Mouse (Mus musculus) B cell, adult (primary cell): ENCODE measurements around the gene 9430097D07Rik. TPM values are rescaled to one million over a fixed set of nuclear protein-coding genes. Genes with fewer than 3 reads are reported as not detected.

Experiments
- total RNA-seq: library from RNA; stranded (reverse); gene quantifications from 4 replicates; pipeline ENCODE4 v1.2.4, GENCODE M21; 2023; ENCODE audit not compliant: inconsistent age

Gene 9430097D07Rik
- total RNA-seq, result not detected in 4 replicates

DNA sequence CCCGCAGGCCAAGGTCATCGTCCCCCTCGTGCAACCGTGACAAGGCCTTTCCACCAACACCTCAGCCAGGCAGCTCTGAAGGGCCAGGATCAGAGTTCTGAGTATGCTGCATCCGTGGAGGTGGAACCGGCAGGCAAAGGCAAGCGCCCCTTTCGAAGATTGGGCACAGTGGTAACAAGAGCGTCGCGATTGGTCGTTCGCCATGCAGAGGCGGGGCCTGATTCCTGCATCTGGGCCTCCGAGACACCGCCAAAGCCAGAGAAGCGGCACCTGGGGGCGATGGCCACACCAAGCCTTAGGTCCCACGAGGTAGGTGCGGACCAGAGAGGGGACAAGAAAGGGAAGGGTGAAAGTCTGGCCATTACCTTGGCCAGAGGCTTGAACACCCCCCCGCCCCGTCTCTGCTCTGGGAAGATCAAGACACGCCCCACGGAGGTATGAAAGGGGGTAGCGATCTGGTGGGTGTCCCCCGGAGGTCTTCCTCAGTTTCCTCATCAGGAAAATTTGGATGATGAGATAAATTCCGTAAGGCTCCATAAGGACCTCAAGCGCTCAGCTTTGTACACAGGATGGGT lies at the start of gene 9430097D07Rik:
TSS of gene 9430097D07Rik (minus strand) at position 99 of the 575 bp plus-strand sequence.

DNA sequence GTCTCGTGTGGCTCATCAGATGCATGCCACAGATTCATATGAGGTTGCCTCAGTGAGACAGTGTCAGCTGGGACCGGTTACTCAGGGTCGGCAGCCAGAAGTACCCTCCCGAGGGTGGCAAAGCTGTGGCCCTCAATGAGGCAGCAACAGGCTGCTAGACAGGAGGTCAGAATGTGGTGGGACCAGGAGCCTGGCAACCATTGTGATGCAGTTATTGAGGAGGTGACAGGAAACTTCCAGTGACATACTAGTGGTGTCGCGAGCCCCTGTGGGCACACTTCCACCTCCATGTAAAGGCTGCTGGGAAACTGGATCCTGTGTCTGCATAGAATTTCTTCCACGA lies 46.0 kb upstream of the 9430097D07Rik start, which contains the start of gene Ak1:
TSS of gene Ak1 (plus strand) at position 242 of the 343 bp plus-strand sequence.

DNA sequence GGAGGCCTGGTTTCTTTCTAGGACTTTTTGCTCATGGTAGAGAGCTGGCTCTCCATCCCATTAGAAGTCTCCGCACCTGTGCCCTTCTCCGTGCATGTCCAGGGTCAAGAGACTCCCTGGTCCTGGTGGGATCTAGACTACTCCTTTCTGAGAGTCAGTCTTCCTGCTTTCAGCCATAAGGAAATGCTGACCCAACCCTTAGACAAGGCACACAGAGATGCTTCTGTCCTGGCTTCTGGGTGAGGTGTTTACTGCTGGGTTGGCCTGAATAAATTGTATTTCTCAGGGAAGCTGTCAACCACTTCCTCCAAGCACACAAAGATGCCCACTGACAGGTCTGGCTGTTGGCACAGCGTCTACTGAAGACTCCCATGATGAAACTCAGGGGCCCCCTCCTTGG lies 23.9 kb upstream of the 9430097D07Rik start, which contains the start of gene St6galnac6:
TSS of gene St6galnac6 (plus strand) at position 301 of the 400 bp plus-strand sequence.

DNA sequence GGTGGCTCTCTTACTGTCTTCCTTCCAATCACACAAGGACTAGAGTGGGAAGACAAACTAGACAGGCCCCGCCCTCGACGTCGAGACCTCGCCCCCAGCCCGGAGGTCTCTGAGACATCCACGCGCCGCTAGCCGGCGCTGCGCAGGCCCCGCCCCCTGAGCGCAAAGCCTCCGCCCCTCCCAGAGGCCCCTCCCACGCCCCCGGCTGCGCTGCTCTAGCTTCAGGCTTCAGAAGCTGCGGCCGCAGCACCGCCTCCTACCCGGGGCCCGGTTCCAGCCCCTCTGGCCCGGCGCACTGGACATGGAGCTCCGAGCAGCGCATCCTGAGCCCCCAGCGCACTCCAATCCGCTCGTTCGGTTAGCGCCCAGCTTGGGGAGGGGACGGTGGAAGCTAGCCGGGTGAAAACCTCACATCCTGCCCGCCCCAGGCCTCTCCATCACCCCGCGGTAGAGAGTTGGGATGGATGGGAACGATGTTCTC lies 11.4 kb upstream of the 9430097D07Rik start, which contains the start of gene St6galnac4:
TSS of gene St6galnac4 (plus strand) at position 225 of the 481 bp plus-strand sequence.

DNA sequence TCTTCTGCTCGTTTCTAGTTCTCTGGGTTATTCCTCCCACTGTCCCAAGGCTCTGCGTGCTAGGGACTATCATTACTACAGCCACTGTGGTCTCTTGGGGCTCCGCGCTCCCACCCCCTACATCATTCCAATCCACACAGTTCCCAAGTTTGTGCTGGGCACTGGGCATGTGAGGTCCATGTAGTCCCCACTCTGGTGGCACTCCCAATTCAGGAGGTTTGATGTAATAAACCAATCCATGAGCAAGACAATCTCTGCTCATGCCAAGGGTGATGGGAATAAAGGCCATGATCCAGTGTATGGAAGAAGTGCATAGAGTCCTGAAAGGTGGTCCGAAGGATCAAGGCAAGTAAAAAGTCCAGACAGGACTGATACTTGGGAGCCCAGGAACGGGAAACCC lies 987 bp downstream of the 9430097D07Rik start, which contains the start of gene Pip5kl1:
TSS of gene Pip5kl1 (plus strand) at position 301 of the 400 bp plus-strand sequence.

DNA sequence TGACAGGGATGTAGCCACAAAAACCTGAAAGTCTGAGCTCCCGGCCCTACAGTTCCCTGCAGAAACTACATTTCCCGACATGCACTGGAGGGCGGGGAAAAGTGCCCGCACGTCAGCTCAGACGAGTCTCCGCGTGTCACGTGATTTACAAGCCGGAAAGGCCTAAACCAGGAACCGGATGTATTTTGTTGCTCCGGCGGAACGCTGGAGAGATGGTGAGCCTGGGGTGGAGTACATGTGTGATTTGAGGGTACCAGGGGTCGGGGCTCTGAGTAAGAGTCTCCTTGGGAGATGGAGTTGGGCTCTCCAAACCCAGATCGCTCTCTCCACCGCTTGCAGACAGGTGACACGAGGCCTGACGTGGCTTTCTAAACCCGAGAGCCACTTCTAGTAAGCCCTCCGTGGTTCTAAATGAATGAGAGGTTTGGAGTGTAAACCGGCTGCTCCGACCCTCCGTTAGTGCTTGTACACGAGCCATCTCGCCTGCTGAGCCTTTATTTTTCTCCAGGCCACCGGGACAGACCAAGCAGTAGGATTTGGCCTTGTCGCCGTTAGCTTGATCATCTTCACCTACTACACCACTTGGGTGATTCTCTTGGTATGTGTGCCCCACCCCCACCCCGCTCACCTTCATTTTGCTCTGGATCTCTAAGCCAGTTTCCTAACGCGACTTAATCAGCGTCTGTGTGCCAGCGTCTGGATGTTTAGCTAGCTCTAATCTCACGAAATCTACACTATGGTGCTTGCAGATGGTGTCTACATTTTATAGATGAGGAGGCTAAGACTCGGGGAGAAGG lies 4.6 kb downstream of the 9430097D07Rik start, which contains the start of gene Dpm2:
TSS of gene Dpm2 (plus strand) at position 161 of the 797 bp plus-strand sequence.

DNA sequence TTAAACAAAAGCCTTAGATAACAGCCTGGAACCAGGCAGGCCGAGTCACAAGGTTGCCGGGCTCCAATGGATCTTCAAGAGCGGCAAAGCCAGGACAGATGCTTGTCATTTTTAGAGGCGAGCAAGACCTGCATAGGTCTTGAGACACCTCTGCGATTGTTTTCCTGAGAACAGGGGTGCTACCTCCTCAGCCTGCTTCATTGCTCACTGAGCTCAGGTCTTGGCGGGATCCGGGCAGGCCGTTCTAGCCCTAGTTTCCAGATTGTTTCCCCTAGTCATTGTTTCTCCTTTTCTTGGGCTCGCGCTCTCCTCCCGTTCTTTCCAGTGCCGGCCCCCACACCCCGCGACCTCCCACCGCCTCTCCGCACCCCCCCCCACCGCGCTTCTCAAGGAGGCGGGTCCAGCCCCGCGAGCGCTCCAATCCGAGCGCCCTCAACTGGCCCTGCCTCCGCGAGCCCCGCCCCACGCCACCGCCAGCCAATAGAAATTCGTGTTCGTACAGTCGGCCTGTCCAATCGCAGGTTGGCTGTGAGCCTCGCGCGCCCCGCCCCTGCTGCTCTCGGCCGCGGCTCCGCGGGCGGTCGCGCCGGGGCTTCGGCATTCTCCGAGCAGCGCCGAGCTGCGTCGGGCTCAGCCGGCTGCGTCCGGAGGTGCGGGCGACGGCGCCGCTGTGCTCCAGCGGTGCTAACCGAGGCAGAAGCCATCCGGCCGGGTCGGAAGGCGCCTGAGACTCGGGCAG lies 40.6 kb downstream of the 9430097D07Rik start, which contains the start of gene Fam102a:
TSS of gene Fam102a (plus strand) at position 600 of the 739 bp plus-strand sequence.

Other genes starting within 250 kb of the 9430097D07Rik start
- gene Ciz1, start 223.4 kb downstream of the 9430097D07Rik start, total RNA-seq, result 126 to 147 TPM (median 133 TPM) in 4 replicates
- not detected in 4 replicates for gene Dnm1, start 222.3 kb downstream of the 9430097D07Rik start, total RNA-seq
- gene 1110008P14Rik, start 193.7 kb downstream of the 9430097D07Rik start, total RNA-seq, result 46.4 to 54.8 TPM (median 49.3 TPM) in 4 replicates
- 0.93 to 1.2 TPM (median 1.0 TPM) in 3 of 4 replicates, not detected in the other for gene Lcn2, start 187.4 kb downstream of the 9430097D07Rik start, total RNA-seq
- 5.7 to 12.4 TPM (median 10.7 TPM) in 4 replicates for gene Ptges2, start 179.8 kb downstream of the 9430097D07Rik start, total RNA-seq
- gene Naif1, start 125.2 kb downstream of the 9430097D07Rik start, total RNA-seq, result 4.0 to 5.6 TPM (median 4.4 TPM) in 4 replicates
- 34.7 to 41.9 TPM (median 39.7 TPM) in 4 replicates for gene Slc25a25, start 124.2 kb downstream of the 9430097D07Rik start, total RNA-seq
- 61.5 to 65.8 TPM (median 63.9 TPM) in 4 replicates for gene Fam102a, start 40.4 kb downstream of the 9430097D07Rik start, total RNA-seq
- gene Dpm2, start 4.8 kb downstream of the 9430097D07Rik start, total RNA-seq, result 66.0 to 73.0 TPM (median 69.5 TPM) in 4 replicates
- 0.64 to 0.84 TPM (median 0.79 TPM) in 4 replicates for gene Pip5kl1, start 887 bp downstream of the 9430097D07Rik start, total RNA-seq
- 60.4 to 66.2 TPM (median 64.5 TPM) in 4 replicates for gene St6galnac4, start 11.4 kb upstream of the 9430097D07Rik start, total RNA-seq
- gene St6galnac6, start 24.0 kb upstream of the 9430097D07Rik start, total RNA-seq, result 7.2 to 13.8 TPM (median 9.2 TPM) in 4 replicates
- gene Ak1, start 46.1 kb upstream of the 9430097D07Rik start, total RNA-seq, result 0.26 to 1.2 TPM (median 0.62 TPM) in 4 replicates
- 0.45 to 0.99 TPM (median 0.67 TPM) in 4 replicates for gene Eng, start 70.9 kb upstream of the 9430097D07Rik start, total RNA-seq
- 26.9 to 36.5 TPM (median 31.6 TPM) in 4 replicates for gene Fpgs, start 128.5 kb upstream of the 9430097D07Rik start, total RNA-seq
- 135 to 164 TPM (median 162 TPM) in 4 replicates for gene Cdk9, start 137.4 kb upstream of the 9430097D07Rik start, total RNA-seq
- 89.6 to 94.2 TPM (median 93.4 TPM) in 4 replicates for gene Sh2d3c, start 145.4 kb upstream of the 9430097D07Rik start, total RNA-seq
- gene 6330409D20Rik, start 165.3 kb upstream of the 9430097D07Rik start, total RNA-seq, result not detected in 4 replicates
- gene Tor2a, start 181.6 kb upstream of the 9430097D07Rik start, total RNA-seq, result 31.3 to 39.1 TPM (median 34.5 TPM) in 4 replicates
- 0.24 to 0.61 TPM in 2 of 4 replicates, not detected in the others for gene Ttc16, start 199.9 kb upstream of the 9430097D07Rik start, total RNA-seq
- gene Ptrh1, start 200.1 kb upstream of the 9430097D07Rik start, total RNA-seq, result 2.5 to 7.2 TPM (median 3.3 TPM) in 4 replicates
- 0.32 TPM in 1 of 4 replicates, not detected in the others for gene Cfap157, start 208.7 kb upstream of the 9430097D07Rik start, total RNA-seq